Mouse (Mus musculus) kidney, postnatal 0 days (tissue): ENCODE measurements around the gene Tmem89. TPM values are rescaled to one million over a fixed set of nuclear protein-coding genes. Genes with fewer than 3 reads are reported as not detected.

Source experiments
- ATAC-seq: fragments of 200-750 bp; cut with Nextera tagmentation; replicated peaks from 2 replicates; pipeline ENCODE4 v1.8.0; 2017; ENCODE audit warnings: low read depth, moderate number of reproducible peaks, moderate TSS enrichment, moderate library complexity; ENCODE audit not compliant: low FRiP score
- DNase-seq: peaks from one replicate; pipeline ENCODE4 v3.0.0-alpha.2; 2016; ENCODE audit warnings: low spot score
- H3K27ac ChIP-seq: fragments of 300-500 bp; sonication (generic); 2 replicates; pipeline ENCODE4 v1.5.1; 2014; ENCODE audit warnings: mild to moderate bottlenecking
- H3K27me3 ChIP-seq: fragments of 300-500 bp; sonication (generic); 2 replicates; pipeline ENCODE4 v1.6.1; 2014; ENCODE audit warnings: low read length, mixed read lengths; ENCODE audit not compliant: insufficient read depth
- H3K36me3 ChIP-seq: fragments of 300-500 bp; sonication (generic); 2 replicates; pipeline ENCODE4 v1.6.1; 2014; ENCODE audit warnings: low read length, mixed read lengths; ENCODE audit not compliant: insufficient read depth
- H3K4me1 ChIP-seq: fragments of 300-500 bp; sonication (generic); replicated peaks from 2 replicates; pipeline ENCODE4 v1.6.1; 2014; ENCODE audit warnings: antibody characterized with exemption, low read length, mixed read lengths; ENCODE audit not compliant: insufficient read depth
- H3K4me2 ChIP-seq: fragments of 300-500 bp; sonication (generic); 2 replicates; pipeline ENCODE4 v1.6.1; 2014; ENCODE audit warnings: mild to moderate bottlenecking, low read length, moderate library complexity, mixed read lengths
- H3K4me3 ChIP-seq: fragments of 300-500 bp; sonication (generic); replicated peaks from 2 replicates; pipeline ENCODE4 v1.5.1; 2014; ENCODE audit warnings: low read depth, low read length
- H3K9ac ChIP-seq: fragments of 300-500 bp; sonication (generic); 2 replicates; pipeline ENCODE4 v1.6.1; 2014; ENCODE audit warnings: low read depth, low read length
- H3K9me3 ChIP-seq: fragments of 300-500 bp; sonication (generic); replicated peaks from 2 replicates; pipeline ENCODE4 v1.6.1; 2016; ENCODE audit warnings: low read length, inconsistent platforms, mixed read lengths
- CTCF ChIP-seq: IDR thresholded peaks from 2 replicates; pipeline ENCODE4 v1.5.1; 2016; ENCODE audit warnings: antibody characterized with exemption, low read depth, mild to moderate bottlenecking, moderate library complexity
- WGBS: fragments of 180-500 bp; shearing (Covaris S2); extraction: QIAGEN DNeasy Blood & Tissue Kit; methylation state at CpG from one replicate; pipeline ENCODE4 v1.1.7; 2014; 5-methylcytosine and 5-hydroxymethylcytosine counted together
- polyA plus RNA-seq: library from polyadenylated mRNA; unstranded; fragments of >200 nt; fragmentation: Nextera tagmentation; extraction: Ambion mirVana; gene quantifications from 2 replicates; pipeline ENCODE4 v1.2.1, GENCODE M21; 2015

The Tmem89 gene
- polyA plus RNA-seq, 1 experiment from 2014 or later, result not detected

DNA sequence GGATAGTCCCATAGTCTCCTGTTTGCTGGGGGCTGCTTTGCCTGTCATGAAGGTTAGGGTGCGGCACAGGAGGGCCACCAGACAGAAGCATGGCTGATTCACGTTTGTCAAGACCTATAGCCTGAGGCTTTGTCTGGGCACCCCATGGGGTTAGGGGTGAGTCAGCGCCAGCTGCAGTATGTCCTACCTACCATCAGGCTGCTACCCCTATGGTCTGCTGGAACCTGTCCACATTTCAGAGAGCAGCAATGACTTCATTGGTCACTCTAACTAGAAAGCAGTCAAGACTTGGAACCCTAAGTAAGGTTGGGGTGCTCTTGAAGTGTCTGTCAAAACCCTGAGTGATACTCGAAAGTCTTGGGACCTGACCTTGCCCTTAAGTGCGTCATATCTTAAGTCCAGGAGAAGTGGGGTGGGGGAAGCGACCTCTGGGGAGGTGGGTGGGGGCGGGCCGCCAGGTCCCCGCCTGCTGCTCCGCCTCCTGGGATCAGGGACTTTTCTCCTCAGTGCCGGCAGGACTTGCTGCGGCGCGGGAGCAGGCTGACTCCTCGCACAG, 38.7 kb downstream of the Tmem89 start, which contains the start of gene Col7a1:
Gene Col7a1, plus strand, starts transcription at position 506 of the 556 bp plus-strand sequence.
- Histone ChIP-seq H3K4me1 (peaks cover 14% of the 10 kb centered on the region), H3K4me3 (0 out of 2 replicates have a peak within 1 kb of the TSS, but pooled peaks have one; percentile 0), H3K9me3 (no peaks in the 10 kb centered on the region), H3K27ac (no peak within 1 kb of the TSS), H3K36me3 (peaks cover 11% of the 10 kb centered on the region), H3K9ac (no peak within 1 kb of the TSS), H3K27me3 (no peaks in the 10 kb centered on the region), H3K4me2 (peak within 1 kb of the TSS; percentile 29)
- ATAC-seq (no peak), DNase-seq (no peak)
- no peak for TF ChIP-seq CTCF
- 12% methylated on average over 15 of the region's 15 CpGs for WGBS

DNA sequence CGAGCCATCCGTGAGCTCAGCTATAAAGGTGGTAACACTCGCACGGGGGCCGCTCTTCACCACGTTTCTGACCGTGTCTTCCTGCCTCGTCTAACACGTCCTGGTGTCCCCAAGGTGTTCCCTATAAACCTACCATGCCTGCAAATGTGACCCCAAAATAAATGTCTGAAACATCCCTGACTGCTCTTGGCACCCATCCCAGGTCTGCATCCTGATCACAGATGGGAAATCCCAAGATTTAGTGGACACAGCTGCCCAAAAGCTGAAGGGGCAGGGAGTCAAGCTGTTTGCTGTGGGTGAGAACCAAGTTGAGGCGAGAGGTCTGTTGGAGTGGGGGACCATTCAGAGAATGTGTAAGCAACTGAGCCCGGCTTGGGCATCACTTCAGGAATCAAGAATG, 40.8 kb downstream of the Tmem89 start:
- Histone ChIP-seq H3K4me3 (no peak overlapping the region), H3K9ac (no peak overlapping the region), H3K9me3 (no peaks in the 10 kb centered on the region), H3K36me3 (no peaks in the 10 kb centered on the region), H3K27me3 (no peaks in the 10 kb centered on the region), H3K27ac (no peak overlapping the region), H3K4me2 (no peak overlapping the region), H3K4me1 (0 out of 2 replicates have a peak, but pooled peaks cover 7% of the 10 kb centered on the region)
- 77% methylated on average over 11 of the region's 11 CpGs for whole genome bisulfite sequencing
- ATAC-seq (no peak), DNase-seq (no peak)
- no peak for TF ChIP-seq CTCF

GRCm38 (mm10) chr9:108955846-108956245, 41.4 kb downstream of the Tmem89 start:
- no peak overlapping the region for H3K27ac ChIP-seq
- H3K36me3 ChIP-seq, result no peaks in the 10 kb centered on the region
- DNase-seq, result no peak
- 0 out of 2 replicates have a peak, but pooled peaks cover 7% of the 10 kb centered on the region for H3K4me1 ChIP-seq
- no peak overlapping the region for H3K4me3 ChIP-seq
- ATAC-seq, result no peak
- H3K9me3 ChIP-seq, result no peaks in the 10 kb centered on the region
- H3K27me3 ChIP-seq, result no peaks in the 10 kb centered on the region
- H3K4me2 ChIP-seq, result no peak overlapping the region
- TF ChIP-seq CTCF, result no peak
- 90% methylated on average over 11 of the region's 11 CpGs for WGBS
- H3K9ac ChIP-seq, result no peak overlapping the region

DNA sequence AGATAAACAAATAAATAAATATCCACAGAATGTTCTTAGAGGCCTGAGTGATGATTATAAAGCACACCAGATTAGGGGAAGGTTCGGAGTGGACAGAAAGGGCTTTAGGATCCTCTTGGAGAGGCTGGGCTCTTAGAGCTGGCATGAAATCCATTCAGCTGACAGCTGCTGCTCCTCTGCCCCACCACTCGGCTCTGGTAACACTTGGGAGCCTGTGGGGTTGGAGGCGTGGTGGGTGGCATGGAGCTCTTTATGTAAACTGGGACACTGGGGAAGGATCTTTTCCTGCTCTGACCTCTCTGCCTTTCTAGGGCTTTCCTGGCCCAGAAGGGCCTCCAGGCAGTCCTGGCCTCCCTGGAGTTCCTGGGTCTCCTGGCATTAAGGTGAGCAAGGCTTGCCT, 49.2 kb downstream of the Tmem89 start:
- no peaks in the 10 kb centered on the region for H3K36me3 ChIP-seq
- ATAC-seq (no peak), DNase-seq (no peak)
- no peaks in the 10 kb centered on the region for H3K4me1 ChIP-seq
- WGBS, result 67% methylated on average over 3 of the region's 3 CpGs
- no peaks in the 10 kb centered on the region for H3K27me3 ChIP-seq
- H3K27ac ChIP-seq, result no peak overlapping the region
- no peak overlapping the region for H3K9ac ChIP-seq
- H3K9me3 ChIP-seq, result no peaks in the 10 kb centered on the region
- H3K4me2 ChIP-seq, result no peak overlapping the region
- H3K4me3 ChIP-seq, result no peak overlapping the region
- no peak for TF ChIP-seq CTCF

DNA sequence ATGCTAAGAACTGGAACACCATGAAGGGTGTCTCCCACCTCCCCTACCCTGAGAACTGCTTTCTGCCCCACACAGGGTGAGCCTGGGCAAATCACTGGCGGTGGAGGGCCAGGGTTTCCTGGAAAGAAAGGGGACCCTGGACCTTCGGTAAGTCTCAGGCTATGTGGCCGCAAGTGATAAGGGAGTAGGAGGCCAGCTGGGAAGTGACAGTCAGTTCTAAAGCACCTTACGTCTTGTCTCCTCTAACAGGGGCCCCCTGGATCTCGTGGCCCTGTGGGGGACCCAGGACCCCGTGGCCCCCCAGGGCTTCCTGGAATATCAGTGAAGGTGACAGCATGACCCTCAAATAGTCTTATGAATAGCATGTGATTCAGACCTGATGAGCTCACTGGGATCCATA, 49.9 kb downstream of the Tmem89 start:
- Histone ChIP-seq H3K4me2 (no peak overlapping the region), H3K36me3 (no peaks in the 10 kb centered on the region), H3K9me3 (no peaks in the 10 kb centered on the region), H3K4me3 (no peak overlapping the region), H3K9ac (no peak overlapping the region), H3K27ac (no peak overlapping the region), H3K4me1 (no peaks in the 10 kb centered on the region), H3K27me3 (no peaks in the 10 kb centered on the region)
- DNase-seq, result no peak
- TF ChIP-seq CTCF, result no peak
- 84% methylated on average over 6 of the region's 6 CpGs for WGBS
- no peak for ATAC-seq

Other genes starting within 250 kb of the Tmem89 start
- 18.0 and 18.6 TPM in 2 replicates for gene Prkar2a, start 225.3 kb upstream of the Tmem89 start, polyA plus RNA-seq
- 74.6 and 79.5 TPM in 2 replicates for gene Ip6k2, start 130.8 kb upstream of the Tmem89 start, polyA plus RNA-seq
- 11.3 and 13.6 TPM in 2 replicates for gene Nckipsd, start 106.3 kb upstream of the Tmem89 start, polyA plus RNA-seq
- gene Celsr3, start 88.3 kb upstream of the Tmem89 start, polyA plus RNA-seq, result 0.06 and 0.11 TPM in 2 replicates
- gene Slc26a6, start 61.3 kb upstream of the Tmem89 start, polyA plus RNA-seq, result 10.7 and 12.8 TPM in 2 replicates
- gene Uqcrc1, start 22.0 kb downstream of the Tmem89 start, polyA plus RNA-seq, result 662 and 717 TPM in 2 replicates
- 2.9 and 3.1 TPM in 2 replicates for gene Col7a1, start 39.0 kb downstream of the Tmem89 start, polyA plus RNA-seq
- gene Ucn2, start 71.4 kb downstream of the Tmem89 start, polyA plus RNA-seq, result 0.11 TPM in 1 of 2 replicates, not detected in the other
- 5.8 and 7.9 TPM in 2 replicates for gene Pfkfb4, start 77.2 kb downstream of the Tmem89 start, polyA plus RNA-seq
- gene Shisa5, start 123.9 kb downstream of the Tmem89 start, polyA plus RNA-seq, result 122 and 123 TPM in 2 replicates
- gene Trex1, start 145.1 kb downstream of the Tmem89 start, polyA plus RNA-seq, result 14.3 and 15.2 TPM in 2 replicates
- 18.8 and 20.9 TPM in 2 replicates for gene Atrip, start 159.5 kb downstream of the Tmem89 start, polyA plus RNA-seq
- 12.9 and 13.8 TPM in 2 replicates for gene Ccdc51, start 167.9 kb downstream of the Tmem89 start, polyA plus RNA-seq
- gene Tma7, start 168.0 kb downstream of the Tmem89 start, polyA plus RNA-seq, result 635 and 680 TPM in 2 replicates
- gene Plxnb1, start 180.8 kb downstream of the Tmem89 start, polyA plus RNA-seq, result 8.4 and 9.6 TPM in 2 replicates
- not detected in 2 replicates for gene Fbxw21, start 247.4 kb downstream of the Tmem89 start, polyA plus RNA-seq